Mouse (Mus musculus) small intestine, adult 2 months (tissue): ENCODE data around the gene Pknox2.

ENCODE experiments used
- CTCF ChIP-seq: fragments of 200-500 bp; IDR thresholded peaks from 2 replicates; pipeline ENCODE4 v1.5.1; 2012; ENCODE audit warnings: low read depth, mild to moderate bottlenecking, control low read depth, inconsistent platforms, low read length, moderate library complexity, mixed read lengths; ENCODE audit not compliant: insufficient replicate concordance, insufficient read length; ENCODE audit errors: extremely low read depth
- POLR2A ChIP-seq: fragments of 200-500 bp; IDR thresholded peaks from 2 replicates; pipeline ENCODE4 v1.6.1; 2012; ENCODE audit warnings: low read depth, mild to moderate bottlenecking, control low read depth, inconsistent platforms, low read length, moderate library complexity

DNA sequence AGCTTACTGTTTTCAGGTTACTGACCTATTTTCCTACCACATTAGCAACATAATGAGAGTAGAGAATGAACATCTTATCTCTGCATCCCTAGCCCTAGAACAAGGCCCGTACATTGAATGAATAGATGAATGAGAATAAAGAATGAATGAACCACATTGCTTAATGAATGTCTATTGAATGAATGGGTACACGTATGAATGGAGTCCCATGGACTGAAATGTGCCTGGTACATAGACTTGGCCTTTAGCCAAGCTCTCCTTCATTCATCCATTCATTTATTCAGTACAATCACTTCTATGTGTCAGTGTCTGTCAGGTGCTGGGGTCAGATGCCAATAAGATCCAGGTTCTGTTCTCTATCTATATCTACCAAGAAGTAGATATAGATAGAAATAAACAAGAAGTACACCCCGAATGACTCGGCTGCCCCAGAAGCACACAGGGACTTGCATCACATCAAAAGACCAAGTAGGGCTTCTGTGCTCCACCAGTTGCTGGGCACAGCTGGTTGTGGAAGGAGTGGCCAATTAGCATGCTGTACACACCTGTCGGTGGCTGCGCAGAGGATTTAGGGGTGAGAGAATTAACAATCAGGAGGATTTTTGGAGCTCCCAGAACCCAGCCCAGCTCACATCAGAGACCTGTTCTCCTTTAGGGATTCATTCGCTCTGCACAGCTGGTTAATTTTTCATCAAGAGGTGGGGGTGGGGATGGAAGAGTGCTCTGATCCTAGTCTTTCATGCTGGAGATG lies 119.2 kb downstream of the Pknox2 start:
- TF ChIP-seq CTCF (no peak), POLR2A (no peak)
